Mouse (Mus musculus) gastrocnemius, adult 2 months (tissue): ENCODE measurements at regions not wholly inside any gene's neighbourhood (a gene's known extent, or its start where the extent isn't known, plus 50 kb on each side); places are given as distances from the start of the nearest gene placed in this dataset. TPM values are rescaled to one million over a fixed set of nuclear protein-coding genes. Genes with fewer than 3 reads are reported as not detected.
"Not testable (repeated sequence)": the region's sequence is repeated elsewhere in the genome, so short reads cannot be mapped to it uniquely, and the experiment has no call there.

Experiments
- DNase-seq: peaks from one replicate; pipeline ENCODE4 v3.0.0; 2022
- H3K27ac ChIP-seq: fragments of 200-600 bp; 2 replicates; pipeline ENCODE4 v1.8.1; 2022; ENCODE audit warnings: mild to moderate bottlenecking
- H3K4me3 ChIP-seq: fragments of 200-600 bp; 2 replicates; pipeline ENCODE4 v1.8.1; 2022; ENCODE audit warnings: mild to moderate bottlenecking, moderate library complexity
- CTCF ChIP-seq: fragments of 200-600 bp; IDR thresholded peaks from 2 replicates; pipeline ENCODE4 v1.8.1; 2022; ENCODE audit warnings: antibody characterized with exemption, mild to moderate bottlenecking, moderate library complexity
- intact Hi-C: fragments of 180-260 bp; cut with DNase I; formaldehyde crosslinking; loops from one replicate; pipeline ENCODE4 v1.15.1; 2025
- microRNA-seq: library from miRNA; unstranded; fragments of <30 nt; microRNA quantifications from one replicate; pipeline ENCODE4 v1.2.0, GENCODE M21; 2021

DNA sequence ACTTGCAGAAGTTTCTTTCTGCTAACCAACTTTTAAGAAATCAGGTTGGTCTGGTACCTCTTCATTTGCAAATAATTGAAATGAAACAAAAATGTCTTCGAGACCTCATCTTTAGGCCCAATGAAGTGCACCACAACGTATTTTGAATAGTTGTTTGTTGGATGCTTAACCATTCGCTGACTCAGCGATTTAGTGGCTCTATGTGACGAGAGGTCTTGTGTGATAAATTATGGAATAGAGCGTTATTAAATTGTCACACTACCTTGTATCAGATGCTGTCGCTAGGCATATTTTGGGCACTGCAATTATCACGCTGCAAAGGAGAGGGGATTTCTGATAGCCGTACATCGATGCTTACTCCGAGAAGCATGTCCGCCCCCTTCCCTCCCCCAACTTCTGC is 71.8 kb upstream of the Acpp start:
- intact Hi-C loops, result no loop called here
- H3K27ac ChIP-seq, result no peak overlapping the region
- H3K4me3 ChIP-seq, result peak overlapping the region; percentile 44
- DNase-seq, result no peak
- TF ChIP-seq CTCF, result no peak

DNA sequence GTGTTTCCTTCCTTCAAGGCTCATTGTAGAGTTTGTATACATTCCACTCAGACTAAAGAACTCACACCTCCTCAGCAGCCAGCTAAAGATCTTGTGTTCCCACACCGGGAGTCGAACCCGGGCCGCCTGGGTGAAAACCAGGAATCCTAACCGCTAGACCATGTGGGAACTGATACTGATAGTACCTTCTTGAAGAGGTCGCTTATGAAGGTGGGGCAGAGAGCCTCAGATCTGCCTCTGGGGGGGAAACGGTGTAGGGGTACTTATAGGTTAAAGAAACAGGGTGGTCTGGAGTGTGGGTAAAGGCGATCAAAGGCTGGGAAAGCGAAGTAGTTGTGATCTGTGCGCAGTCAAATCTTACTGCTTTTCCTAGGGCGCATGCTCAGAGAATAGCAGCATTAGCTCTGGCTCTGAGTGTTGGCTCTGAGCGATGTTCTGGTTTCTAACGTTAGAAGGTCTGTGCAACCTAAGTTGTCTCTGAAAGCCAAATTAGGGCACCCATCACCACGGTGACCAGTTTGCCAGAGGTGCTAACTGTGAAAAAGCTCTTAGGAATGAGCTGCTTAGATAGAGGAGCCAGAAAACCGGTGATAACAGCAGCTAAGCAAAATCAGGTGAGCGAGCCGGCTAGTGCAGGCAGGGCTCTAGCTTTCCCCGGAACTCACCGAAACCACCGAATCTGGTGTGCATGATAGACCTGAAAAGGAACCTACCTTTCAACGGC is 71.2 kb upstream of the Acpp start:
- intact Hi-C loops, result no loop called here
- TF ChIP-seq CTCF, result no peak
- DNase-seq, result no peak
- H3K27ac ChIP-seq, result no peak overlapping the region
- H3K4me3 ChIP-seq, result peak overlapping the region; percentile 44

DNA sequence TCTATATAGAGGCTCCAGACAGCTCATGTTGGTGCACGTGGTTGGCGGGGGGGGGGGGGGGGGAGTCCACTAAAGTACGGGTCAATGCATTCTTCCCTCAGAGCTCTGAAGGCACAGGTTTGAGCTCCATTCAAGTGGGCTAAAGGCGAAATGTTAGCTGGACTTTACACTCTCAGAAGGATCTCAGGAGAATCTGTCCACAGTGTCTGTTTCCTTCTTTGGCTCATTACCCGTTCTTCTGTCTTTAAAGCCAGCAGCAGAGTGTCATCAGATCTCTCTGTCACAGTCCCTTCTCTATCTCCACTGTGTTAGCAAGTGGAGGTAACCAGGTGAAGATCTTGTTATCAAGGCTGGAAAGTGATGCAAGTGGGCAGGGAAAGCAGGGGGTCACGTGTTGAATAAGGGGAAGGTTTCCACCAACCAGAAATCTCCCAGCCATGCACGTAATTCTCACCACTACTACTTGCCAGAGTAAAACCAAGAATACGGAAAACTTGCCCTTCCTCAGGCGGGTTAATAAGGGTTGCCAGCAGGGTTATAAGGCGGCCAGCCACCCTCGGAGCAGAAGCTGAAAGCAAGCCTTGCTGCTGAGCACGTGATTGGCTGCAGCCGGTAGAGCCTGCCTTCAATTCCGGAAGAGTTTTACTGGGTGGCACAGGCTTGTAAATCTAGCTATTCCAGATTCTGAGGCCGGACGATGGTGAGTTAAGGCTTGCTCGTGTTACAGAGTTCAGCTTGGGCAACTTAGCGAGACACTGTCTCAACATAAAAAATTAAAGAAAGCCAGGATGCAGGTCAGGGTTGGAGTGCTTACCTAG is 70.2 kb upstream of the Acpp start:
- DNase-seq, result peak; percentile 24
- no peak for TF ChIP-seq CTCF
- intact Hi-C loops, result no loop called here
- Histone ChIP-seq H3K4me3 (peak overlapping the region; percentile 48), H3K27ac (no peak overlapping the region)

DNA sequence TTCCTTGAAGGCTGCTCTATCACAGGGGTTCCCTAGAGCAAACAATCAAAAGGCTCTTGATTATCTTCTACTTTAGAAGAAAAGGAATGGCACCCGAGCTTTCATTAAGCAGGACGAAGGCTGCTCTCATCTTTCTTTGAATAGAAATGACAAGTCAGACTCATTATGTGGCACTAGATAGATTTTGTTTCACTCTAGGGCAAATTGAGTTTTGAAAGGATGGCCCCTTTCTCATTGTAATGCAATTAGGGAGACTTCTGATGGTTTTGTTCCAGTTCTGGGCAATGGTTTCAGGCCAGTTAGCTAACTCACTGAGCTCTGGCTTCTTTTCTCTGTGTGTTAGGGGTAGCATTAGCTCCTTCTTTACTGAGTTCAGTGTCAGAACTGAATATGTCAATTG is 69.5 kb upstream of the Acpp start:
- Histone ChIP-seq H3K4me3 (no peak overlapping the region), H3K27ac (no peak overlapping the region)
- no peak for TF ChIP-seq CTCF
- intact Hi-C loops, result no loop called here
- no peak for DNase-seq

DNA sequence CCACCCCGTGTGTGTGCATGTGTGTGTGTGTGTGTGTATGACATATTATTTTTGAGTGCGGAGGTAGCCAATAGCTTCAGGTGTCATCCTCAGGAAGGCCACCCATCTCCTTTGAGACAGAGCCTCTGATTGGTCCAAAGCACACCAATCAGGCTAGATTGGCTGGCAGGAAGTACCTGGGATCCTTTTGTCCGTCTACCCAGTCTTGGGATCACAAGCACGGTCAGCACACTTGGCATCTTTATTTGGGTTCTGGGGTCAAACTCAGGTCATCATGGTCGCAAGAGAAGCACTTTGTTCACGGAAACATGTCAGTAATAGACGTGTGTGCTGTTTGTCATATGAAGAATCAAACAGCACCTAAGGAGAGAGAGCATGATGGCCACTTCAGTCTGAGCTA is 68.9 kb upstream of the Acpp start:
- no peak for TF ChIP-seq CTCF
- DNase-seq, result no peak
- intact Hi-C loops, result no loop called here
- H3K4me3 ChIP-seq, result no peak overlapping the region
- H3K27ac ChIP-seq, result no peak overlapping the region

DNA sequence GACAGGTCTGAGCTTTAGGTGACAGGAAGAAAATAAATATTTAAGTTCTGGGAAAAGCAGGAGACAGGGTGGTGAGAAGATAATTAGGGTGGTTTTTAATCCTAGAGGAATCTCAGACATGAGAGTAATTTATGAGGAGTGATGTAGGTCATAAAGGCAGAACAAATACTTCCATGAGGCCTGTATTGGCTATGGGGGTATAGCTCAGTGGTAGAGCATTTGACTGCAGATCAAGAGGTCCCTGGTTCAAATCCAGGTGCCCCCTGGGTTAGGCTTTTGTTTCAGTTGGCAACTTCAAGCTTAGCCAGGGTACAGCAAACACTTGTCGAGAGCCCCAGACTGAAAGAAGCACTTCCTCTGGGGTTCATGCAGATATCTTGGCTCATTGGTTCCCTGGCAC is 66.3 kb upstream of the Acpp start:
- intact Hi-C loops, result no loop called here
- Histone ChIP-seq H3K27ac (no peak overlapping the region), H3K4me3 (no peak overlapping the region)
- no peak for DNase-seq
- no peak for TF ChIP-seq CTCF

DNA sequence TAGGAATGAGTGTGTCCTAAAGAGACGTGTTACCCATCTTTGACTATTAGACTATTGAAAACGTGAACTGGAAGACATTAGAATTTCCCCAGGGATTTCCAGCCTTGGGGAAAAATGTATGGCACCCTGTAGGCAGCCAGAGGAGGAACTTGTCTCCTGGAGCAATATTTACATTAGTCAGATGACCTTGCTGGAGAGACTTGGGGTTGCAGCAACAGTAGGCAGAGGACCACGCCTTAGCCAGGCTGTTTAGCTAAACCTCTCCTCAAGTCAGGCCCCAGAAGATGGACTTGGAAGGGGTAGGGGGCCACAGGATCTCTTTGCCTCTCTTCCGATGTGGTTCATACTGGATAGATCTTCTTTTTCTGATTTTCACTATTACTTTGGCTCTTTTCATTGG is 64.1 kb upstream of the Acpp start:
- no peak for DNase-seq
- Histone ChIP-seq H3K4me3 (no peak overlapping the region), H3K27ac (no peak overlapping the region)
- intact Hi-C loops, result no loop called here
- no peak for TF ChIP-seq CTCF

DNA sequence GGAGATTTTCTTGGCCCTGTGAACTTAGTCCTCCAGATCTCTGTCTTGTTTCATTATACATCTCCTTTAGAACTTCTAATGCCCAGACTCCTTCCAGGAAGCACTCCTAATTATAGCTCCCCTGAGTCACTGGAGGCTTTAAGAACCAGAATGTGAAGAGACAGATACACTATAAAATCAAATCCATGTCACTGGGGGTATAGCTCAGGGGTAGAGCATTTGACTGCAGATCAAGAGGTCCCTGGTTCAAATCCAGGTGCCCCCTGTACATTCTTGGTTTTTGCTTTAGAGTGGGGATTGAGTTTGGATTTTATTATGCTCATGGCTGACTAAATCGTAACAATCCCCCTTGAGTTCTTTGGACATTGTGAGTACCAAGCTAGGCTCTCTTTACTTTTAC is 62.4 kb upstream of the Acpp start:
- Histone ChIP-seq H3K27ac (no peak overlapping the region), H3K4me3 (no peak overlapping the region)
- no peak for DNase-seq
- intact Hi-C loops, result no loop called here
- TF ChIP-seq CTCF, result no peak

DNA sequence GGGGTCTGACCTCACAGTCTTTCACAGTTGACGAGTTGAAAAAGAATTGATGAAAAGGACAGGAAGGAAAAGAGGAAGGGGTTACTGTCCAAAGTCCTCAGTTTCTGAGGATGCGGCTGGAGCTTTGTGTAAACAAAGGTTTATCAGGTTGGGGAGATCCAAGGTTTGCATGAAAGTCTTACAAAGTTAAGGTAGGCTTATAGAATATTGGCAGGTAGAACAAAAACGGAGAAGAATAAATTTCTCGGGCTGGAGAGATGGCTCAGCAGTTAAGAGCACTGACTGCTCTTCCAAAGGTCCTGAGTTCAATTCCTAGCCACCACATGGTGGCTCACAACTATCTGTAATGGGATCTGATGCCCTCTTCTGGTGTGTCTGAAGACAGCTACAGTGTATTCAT is 60.9 kb upstream of the Acpp start:
- intact Hi-C loops, DNase-seq, H3K4me3 ChIP-seq, H3K27ac ChIP-seq: not testable (repeated sequence)

DNA sequence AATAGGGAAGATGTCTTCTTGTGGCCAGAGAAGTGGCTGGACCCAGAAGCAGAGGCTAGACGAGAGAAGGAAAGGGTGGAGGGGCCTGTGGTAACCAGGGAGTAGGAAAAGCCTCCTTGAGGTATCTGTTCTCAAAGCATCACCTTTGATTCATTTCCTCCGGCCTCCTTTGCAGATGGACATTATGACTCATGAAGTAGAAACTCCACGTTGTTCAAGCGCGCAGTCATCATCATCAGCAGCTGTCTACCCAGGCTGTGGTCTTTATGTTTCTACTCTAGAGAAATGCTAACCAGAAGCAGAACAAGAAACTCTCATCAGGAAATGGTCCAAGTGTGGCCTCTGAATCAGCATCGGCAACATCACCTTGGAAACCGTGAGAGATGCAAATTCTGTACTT is 50.3 kb upstream of the Acpp start:
- Histone ChIP-seq H3K4me3 (no peak overlapping the region), H3K27ac (no peak overlapping the region)
- no peak for DNase-seq
- intact Hi-C loops, result no loop called here
- no peak for TF ChIP-seq CTCF

Small RNA genes in the stretch of these regions (microRNA-seq; reads per million reads assigned to microRNA genes)
- not detected for gene Mir2136
